Mouse (Mus musculus): ENCODE data around the gene Pycr1. TPM values are rescaled to one million over a fixed set of nuclear protein-coding genes. Genes with fewer than 3 reads are reported as not detected.

Pycr1 gene
- total RNA-seq, 2 experiments from 2014 or later, result 2.9 to 3.9 TPM

- intact Hi-C loops (cut with DNase I), result no loop called here
- no peak for DNase-seq (ENCODE audit: low spot score in 2 of 2)
These were observed 13.1 kb downstream of the Pycr1 start for GRCm38 (mm10) chr11:120630401-120630871.

GRCm38 (mm10) chr11:120629911-120630310 lies 13.7 kb downstream of the Pycr1 start:
- no peak for DNase-seq (ENCODE audit: low spot score in 2 of 2)
- intact Hi-C loops (cut with DNase I), result no loop called here

- intact Hi-C loops (cut with DNase I), result no loop called here
- DNase-seq (ENCODE audit: low spot score in 2 of 2), result no peak
These were observed 14.2 kb downstream of the Pycr1 start for GRCm38 (mm10) chr11:120629341-120629730.

- DNase-seq (ENCODE audit: low spot score in 2 of 2), result no peak
- intact Hi-C loops (cut with DNase I), result no loop called here
These were observed 14.8 kb downstream of the Pycr1 start for GRCm38 (mm10) chr11:120628601-120629340.

- no peak for DNase-seq (ENCODE audit: low spot score in 2 of 2)
- intact Hi-C loops (cut with DNase I), result no loop called here
These were observed 15.9 kb downstream of the Pycr1 start for GRCm38 (mm10) chr11:120627468-120628300.

- intact Hi-C loops (cut with DNase I), result no loop called here
- DNase-seq (ENCODE audit: low spot score in 2 of 2), result no peak
These were observed 16.6 kb downstream of the Pycr1 start for GRCm38 (mm10) chr11:120626785-120627467.

GRCm38 (mm10) chr11:120625152-120625775 lies 18.3 kb downstream of the Pycr1 start, which contains the start of gene Sirt7:
Sirt7 (minus strand) TSS chr11:120625240.
- DNase-seq (ENCODE audit: low spot score in 2 of 2), result no peak
- intact Hi-C loops (cut with DNase I), result loop anchor here (2.0 kb wide), 1 partner anchor 88 kb away; the partner anchor contains the start of genes Cenpx and Lrrc45

GRCm38 (mm10) chr11:120624680-120625111 lies 18.9 kb downstream of the Pycr1 start:
- DNase-seq (ENCODE audit: low spot score in 2 of 2), result peak; percentile 86 to 89
- intact Hi-C loops (cut with DNase I), result loop anchor here (2.0 kb wide), 1 partner anchor 88 kb away; the partner anchor contains the start of genes Cenpx and Lrrc45

- intact Hi-C loops (cut with DNase I), result loop anchor here (2.0 kb wide), 1 partner anchor 89 kb away; the partner anchor contains the start of genes Cenpx and Lrrc45
- peak in 1 of 2 experiments; percentile 56 for DNase-seq (ENCODE audit: low spot score in 2 of 2)
These were observed 19.4 kb downstream of the Pycr1 start for GRCm38 (mm10) chr11:120623961-120624679.

- no peak for DNase-seq (ENCODE audit: low spot score in 2 of 2)
- intact Hi-C loops (cut with DNase I), result no loop called here
These were observed 20.8 kb downstream of the Pycr1 start for GRCm38 (mm10) chr11:120622805-120623204.

GRCm38 (mm10) chr11:120620195-120620594 lies 23.4 kb downstream of the Pycr1 start:
- intact Hi-C loops (cut with DNase I), result no loop called here
- DNase-seq (ENCODE audit: low spot score in 2 of 2), result no peak

GRCm38 (mm10) chr11:120618619-120619535 lies 24.7 kb downstream of the Pycr1 start:
- intact Hi-C loops (cut with DNase I), result no loop called here
- DNase-seq (ENCODE audit: low spot score in 2 of 2), result no peak

GRCm38 (mm10) chr11:120617519-120618112 lies 26.0 kb downstream of the Pycr1 start, which contains the start of gene Pcyt2:
Pcyt2 (minus strand) TSS chr11:120617936.
- peak; percentile 89 to 92 for DNase-seq (ENCODE audit: low spot score in 2 of 2)
- intact Hi-C loops (cut with DNase I), result no loop called here

GRCm38 (mm10) chr11:120616617-120617294 lies 26.8 kb downstream of the Pycr1 start:
- intact Hi-C loops (cut with DNase I), result no loop called here
- no peak for DNase-seq (ENCODE audit: low spot score in 2 of 2)

- no peak for DNase-seq (ENCODE audit: low spot score in 2 of 2)
- intact Hi-C loops (cut with DNase I), result no loop called here
These were observed 27.9 kb downstream of the Pycr1 start for GRCm38 (mm10) chr11:120615606-120616203.

- intact Hi-C loops (cut with DNase I), result no loop called here
- no peak for DNase-seq (ENCODE audit: low spot score in 2 of 2)
These were observed 28.4 kb downstream of the Pycr1 start for GRCm38 (mm10) chr11:120615167-120615566.

Measured in left cerebral cortex, postnatal 36 days (tissue).